Mouse (Mus musculus) kidney, adult 2 months (tissue): Measurements from ENCODE around the gene Abcb1b.

Experiments
- CTCF ChIP-seq: fragments of 200-500 bp; conservative IDR thresholded peaks from 2 replicates; pipeline ENCODE4 v1.5.1; 2011; ENCODE audit warnings: low read depth, mild to moderate bottlenecking, control low read depth, low read length, moderate library complexity, mixed read lengths; ENCODE audit not compliant: insufficient read depth, insufficient read length
- POLR2A ChIP-seq: fragments of 200-500 bp; IDR thresholded peaks from one replicate; pipeline ENCODE4 v1.6.1; 2011; ENCODE audit warnings: low read depth, low read length, control low read depth

GRCm38 (mm10) chr5:8902141-8902817 is 104.3 kb downstream of the Abcb1b start:
- TF ChIP-seq CTCF, result no peak
- TF ChIP-seq POLR2A, result no peak
